Mouse (Mus musculus): ENCODE measurements at regions not wholly inside any gene's neighbourhood (a gene's known extent, or its start where the extent isn't known, plus 50 kb on each side); places are given as distances from the start of the nearest gene placed in this dataset.

GRCm38 (mm10) chr14:94860191-94860590 lies 969.7 kb upstream of the Pcdh9 start:
- DNase-seq (ENCODE audit: extremely low spot score in 1 of 2, low spot score in 2 of 2): no peak
- intact Hi-C loops (cut with DNase I): no loop called here

- no peak for DNase-seq (ENCODE audit: extremely low spot score in 1 of 2, low spot score in 2 of 2)
- intact Hi-C loops (cut with DNase I): no loop called here
These were observed 978.5 kb upstream of the Pcdh9 start for GRCm38 (mm10) chr14:94869011-94869410.

- DNase-seq (ENCODE audit: extremely low spot score in 1 of 2, low spot score in 2 of 2): no peak
- intact Hi-C loops (cut with DNase I): no loop called here
These were observed 995.0 kb upstream of the 4921530L21Rik start for GRCm38 (mm10) chr14:94886054-94886453.

- intact Hi-C loops (cut with DNase I): no loop called here
- DNase-seq (ENCODE audit: extremely low spot score in 1 of 2, low spot score in 2 of 2): no peak
These were observed 985.7 kb upstream of the 4921530L21Rik start for GRCm38 (mm10) chr14:94895261-94895769.

- DNase-seq (ENCODE audit: extremely low spot score in 1 of 2, low spot score in 2 of 2): no peak
- intact Hi-C loops (cut with DNase I): no loop called here
These were observed 982.3 kb upstream of the 4921530L21Rik start for GRCm38 (mm10) chr14:94898667-94899281.

GRCm38 (mm10) chr14:94912326-94912725 lies 968.7 kb upstream of the 4921530L21Rik start:
- DNase-seq (ENCODE audit: extremely low spot score in 1 of 2, low spot score in 2 of 2): no peak
- intact Hi-C loops (cut with DNase I): no loop called here

- intact Hi-C loops (cut with DNase I): no loop called here
- DNase-seq (ENCODE audit: extremely low spot score in 1 of 2, low spot score in 2 of 2): peak in 1 of 2 experiments; percentile 25
These were observed 939.6 kb upstream of the 4921530L21Rik start for GRCm38 (mm10) chr14:94941416-94941815.

Data from left cerebral cortex, postnatal 10 days (tissue).